Mouse (Mus musculus) myocyte (in vitro differentiated cells): Measurements from ENCODE around the gene Siglecf.

ENCODE experiments used
- CEBPB ChIP-seq: IDR thresholded peaks from 2 replicates; pipeline ENCODE4 v1.6.1; 2011; ENCODE audit warnings: mild to moderate bottlenecking, moderate library complexity; ENCODE audit not compliant: poor library complexity, insufficient read depth, severe bottlenecking
- E2F4 ChIP-seq: IDR thresholded peaks from one replicate; pipeline ENCODE4 v1.6.1; 2011; ENCODE audit warnings: mild to moderate bottlenecking, control low read depth, moderate library complexity; ENCODE audit not compliant: insufficient read depth
- MAX ChIP-seq: IDR thresholded peaks from one replicate; pipeline ENCODE4 v1.6.1; 2011; ENCODE audit warnings: low read depth, mild to moderate bottlenecking, control low read depth
- MYOD1 ChIP-seq, 3 experiments: IDR thresholded peaks; one replicate each; pipeline ENCODE4 v1.6.1; 2011; ENCODE audit warnings: control low read depth in 2 of 3, low read depth in 2 of 3, mild to moderate bottlenecking in 2 of 3, moderate library complexity in 1 of 3; ENCODE audit not compliant: insufficient read length in 2 of 3, control insufficient read depth in 1 of 3
- MYOG ChIP-seq, 3 experiments: IDR thresholded peaks; one replicate each; pipeline ENCODE4 v1.6.1; 2011; ENCODE audit warnings: control low read depth in 2 of 3, low read depth in 2 of 3, mild to moderate bottlenecking in 2 of 3; ENCODE audit not compliant: insufficient read length in 2 of 3, control insufficient read depth in 1 of 3, insufficient read depth in 1 of 3
- POLR2A ChIP-seq: IDR thresholded peaks from one replicate; pipeline ENCODE4 v1.6.1; 2011; ENCODE audit warnings: low read depth, mild to moderate bottlenecking, control low read depth, moderate library complexity; ENCODE audit not compliant: insufficient read length
- POLR2AphosphoS2 ChIP-seq: IDR thresholded peaks from one replicate; pipeline ENCODE4 v1.6.1; 2011; ENCODE audit warnings: low read depth, control low read depth; ENCODE audit not compliant: insufficient read length
- TCF12 ChIP-seq: IDR thresholded peaks from one replicate; pipeline ENCODE4 v1.6.1; 2011; ENCODE audit warnings: mild to moderate bottlenecking, control low read depth; ENCODE audit not compliant: poor library complexity, insufficient read depth, severe bottlenecking
- TCF3 ChIP-seq: IDR thresholded peaks from one replicate; pipeline ENCODE4 v1.6.1; 2011; ENCODE audit warnings: low read depth, control low read depth; ENCODE audit not compliant: insufficient read length
- USF1 ChIP-seq: IDR thresholded peaks from one replicate; pipeline ENCODE4 v1.6.1; 2011; ENCODE audit warnings: low read depth, mild to moderate bottlenecking, control low read depth, moderate library complexity

DNA sequence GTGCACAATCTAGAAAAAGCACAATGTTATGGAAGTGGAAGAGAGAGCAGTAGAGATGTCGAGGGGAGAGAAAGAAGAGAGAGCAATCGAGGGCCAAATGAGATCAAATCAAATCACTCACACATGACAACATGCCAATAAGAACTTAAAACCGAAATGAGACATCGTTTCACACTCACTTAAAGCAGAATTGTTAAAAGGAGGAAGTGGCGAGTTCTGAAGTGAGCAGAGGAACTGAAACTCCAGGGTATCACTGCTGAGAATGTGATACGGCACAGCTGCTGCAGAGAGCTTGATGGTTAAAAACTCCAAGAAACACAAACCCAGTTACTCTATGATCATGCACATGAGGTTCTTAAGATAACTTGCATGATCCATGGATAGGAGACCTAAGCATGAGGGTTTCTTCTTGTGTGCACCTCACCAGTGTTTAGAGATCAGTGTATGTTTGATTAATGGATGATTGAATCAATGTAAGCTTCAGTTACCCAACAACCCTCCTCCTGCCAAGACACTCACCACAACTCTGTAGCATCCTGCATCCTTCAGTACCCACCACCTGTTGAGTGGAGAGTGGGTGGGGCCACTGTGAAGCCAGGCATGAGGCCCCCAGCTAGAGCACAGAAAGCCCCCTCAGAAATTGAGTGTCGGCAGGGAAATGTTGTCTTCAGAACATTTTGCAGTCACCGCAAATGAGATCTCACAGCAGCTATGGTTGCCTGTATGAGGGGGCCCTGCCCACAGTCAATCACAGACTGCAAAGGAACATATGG lies 41.4 kb downstream of the Siglecf start:
- TF ChIP-seq TCF12 (no peak), MAX (no peak), MYOD1 (IDR thresholded peaks at IDR 0.05; ENCODE audit: control insufficient read depth in 1 of 3, insufficient read length in 2 of 3, low read depth in 2 of 3) (no peak), USF1 (no peak), POLR2A (no peak), E2F4 (no peak), TCF3 (no peak), CEBPB (no peak), MYOG (IDR thresholded peaks at IDR 0.05; ENCODE audit: control insufficient read depth in 1 of 3, insufficient read depth in 1 of 3, insufficient read length in 2 of 3, low read depth in 2 of 3) (no peak), POLR2AphosphoS2 (no peak)
